Mouse (Mus musculus) stomach, postnatal 0 days (tissue): Measurements from ENCODE around the gene Rbm34.

Experiments used
- CTCF ChIP-seq: IDR thresholded peaks from 2 replicates; pipeline ENCODE4 v1.5.1; 2016; ENCODE audit warnings: antibody characterized with exemption, low read depth, mild to moderate bottlenecking, moderate library complexity
- EP300 ChIP-seq: optimal IDR thresholded peaks from 2 replicates; pipeline ENCODE3; 2016; ENCODE audit warnings: antibody characterized with exemption

DNA sequence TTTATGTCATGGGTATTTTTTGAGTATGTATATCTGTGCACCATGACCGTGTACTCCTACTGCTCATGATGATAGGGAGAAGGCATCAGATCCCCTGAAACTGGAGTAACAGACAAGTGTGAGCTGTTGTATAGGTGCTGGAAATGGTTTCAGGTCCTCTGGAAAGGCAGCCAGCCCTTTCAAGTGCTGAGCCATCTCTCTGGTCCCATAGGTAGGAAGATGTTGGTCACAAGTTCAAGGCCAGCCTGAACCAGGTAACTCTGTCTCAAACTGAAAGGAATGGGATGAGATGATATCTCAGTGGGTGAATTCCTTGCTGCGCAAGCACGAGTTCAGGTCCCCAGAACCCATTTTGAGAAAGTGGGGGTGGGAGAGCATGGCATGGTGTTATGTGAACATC is 49.4 kb downstream of the Rbm34 start:
- no peak for TF ChIP-seq CTCF
- no peak for TF ChIP-seq EP300
